Mouse (Mus musculus): ENCODE measurements around the gene Fam163a. TPM values are rescaled to one million over a fixed set of nuclear protein-coding genes. Genes with fewer than 3 reads are reported as not detected.

The Fam163a gene
- polyA plus RNA-seq, 1 experiment from 2014 or later = 1.8 TPM

DNA sequence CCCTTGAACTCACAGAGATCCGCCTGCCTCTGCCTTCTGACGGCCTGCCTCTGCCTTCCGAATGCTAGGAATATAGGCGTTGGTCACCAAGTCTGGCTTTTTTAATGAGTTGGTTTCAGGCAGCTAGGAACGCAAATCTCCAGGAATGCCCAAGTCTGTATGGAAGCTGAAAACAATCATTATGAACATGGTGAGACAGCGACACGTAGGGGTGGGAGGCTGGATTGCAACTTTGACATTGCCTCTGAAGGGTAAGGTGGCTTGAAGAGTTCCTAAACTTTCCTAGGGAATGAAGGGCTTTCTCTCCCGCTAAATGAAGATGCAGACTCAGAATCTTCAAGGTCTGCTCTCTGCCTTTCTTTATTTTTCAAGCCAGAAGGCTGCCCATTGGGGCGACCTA lies 93.7 kb downstream of the Fam163a start:
- H3K27ac ChIP-seq = no peak overlapping the region
- 68% methylated on average over 9 of the region's 9 CpGs for WGBS
- no peak for ATAC-seq (ENCODE audit: insufficient number of reproducible peaks, insufficient read depth, low FRiP score, low TSS enrichment)
- H3K36me3 ChIP-seq = no peaks in the 10 kb centered on the region
- H3K27me3 ChIP-seq = no peaks in the 10 kb centered on the region
- no peak overlapping the region for H3K9ac ChIP-seq
- no peak overlapping the region for H3K4me2 ChIP-seq (replicated peaks)
- H3K9me3 ChIP-seq = no peaks in the 10 kb centered on the region
- H3K4me3 ChIP-seq = no peak overlapping the region
- H3K4me1 ChIP-seq = 0 out of 2 replicates have a peak, but pooled peaks cover 12% of the 10 kb centered on the region

DNA sequence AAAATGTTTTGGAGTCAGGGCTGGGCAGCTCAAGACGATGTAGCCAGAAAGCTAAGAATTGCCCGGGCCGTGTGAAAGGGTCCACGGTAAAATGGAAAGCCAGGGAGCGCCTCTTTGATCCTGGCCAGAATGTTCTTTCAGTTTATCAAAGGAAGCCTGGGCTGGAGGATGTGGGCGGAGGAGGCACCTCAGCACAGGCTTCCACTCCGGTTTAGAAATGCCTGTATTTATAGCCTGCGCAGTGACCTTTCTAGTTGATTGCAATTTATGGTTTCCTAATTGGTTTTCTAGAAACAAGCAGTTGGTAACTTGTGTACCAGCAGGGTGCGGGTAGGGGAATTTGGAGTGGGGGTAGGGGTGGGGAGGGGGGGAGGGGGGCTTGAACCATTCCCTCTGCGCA lies 96.4 kb downstream of the Fam163a start:
- Histone ChIP-seq H3K4me2 (replicated peaks) (no peak overlapping the region), H3K4me3 (no peak overlapping the region), H3K27me3 (no peaks in the 10 kb centered on the region), H3K36me3 (no peaks in the 10 kb centered on the region), H3K27ac (no peak overlapping the region), H3K4me1 (0 out of 2 replicates have a peak, but pooled peaks cover 6% of the 10 kb centered on the region), H3K9me3 (0 out of 2 replicates have a peak, but pooled peaks cover 5% of the 10 kb centered on the region), H3K9ac (no peak overlapping the region)
- 60% methylated on average over 10 of the region's 10 CpGs for WGBS
- ATAC-seq (ENCODE audit: insufficient number of reproducible peaks, insufficient read depth, low FRiP score, low TSS enrichment) = no peak

DNA sequence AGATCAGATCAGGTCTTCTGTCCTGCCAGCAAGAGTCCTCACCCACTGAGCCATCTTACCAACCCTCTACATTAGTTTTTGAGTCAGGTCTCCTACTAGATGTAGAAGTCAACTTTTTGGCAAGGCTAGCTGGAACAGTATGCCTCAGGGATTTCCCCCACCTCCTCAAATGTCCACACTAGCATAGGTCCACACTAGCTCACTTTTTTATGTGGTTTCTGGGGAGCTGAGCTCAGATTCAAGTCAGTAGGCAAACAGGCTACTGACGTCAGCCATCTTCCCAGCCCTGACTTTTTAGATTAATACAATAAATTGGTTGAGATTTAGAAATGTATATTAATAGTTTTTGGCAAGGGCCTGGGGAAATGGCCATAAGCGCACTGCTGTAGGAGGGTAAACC lies 97.4 kb downstream of the Fam163a start:
- Histone ChIP-seq H3K27ac (no peak overlapping the region), H3K4me1 (0 out of 2 replicates have a peak, but pooled peaks cover 6% of the 10 kb centered on the region), H3K27me3 (no peaks in the 10 kb centered on the region), H3K4me2 (replicated peaks) (no peak overlapping the region), H3K4me3 (no peak overlapping the region), H3K9me3 (0 out of 2 replicates have a peak, but pooled peaks cover 5% of the 10 kb centered on the region), H3K9ac (no peak overlapping the region), H3K36me3 (no peaks in the 10 kb centered on the region)
- 83% methylated on average over 2 of the region's 2 CpGs for WGBS
- no peak for ATAC-seq (ENCODE audit: insufficient number of reproducible peaks, insufficient read depth, low FRiP score, low TSS enrichment)

DNA sequence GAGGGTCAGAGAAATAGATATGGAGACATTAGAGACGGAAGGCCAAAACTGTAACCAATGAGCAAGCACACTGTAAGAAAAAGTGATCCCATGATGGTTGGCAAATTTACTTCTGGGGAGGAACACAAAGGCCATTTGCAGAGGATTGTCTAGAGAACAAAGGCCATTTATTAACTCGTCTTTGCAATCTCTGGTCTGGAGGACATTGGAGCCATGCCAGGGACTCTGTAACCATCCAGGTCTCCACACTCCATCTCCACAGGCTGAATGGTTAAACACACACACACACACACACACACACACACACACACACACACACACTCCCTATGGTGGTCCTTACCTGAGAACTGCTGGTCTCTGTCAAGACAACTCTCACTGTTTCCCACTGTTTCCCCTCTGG lies 99.4 kb downstream of the Fam163a start:
- 77% methylated on average over 2 of the region's 2 CpGs for whole genome bisulfite sequencing
- Histone ChIP-seq H3K4me2 (replicated peaks) (no peak overlapping the region), H3K9ac (no peak overlapping the region), H3K27ac (no peak overlapping the region), H3K36me3 (no peaks in the 10 kb centered on the region), H3K27me3 (no peaks in the 10 kb centered on the region), H3K9me3 (0 out of 2 replicates have a peak, but pooled peaks cover 5% of the 10 kb centered on the region), H3K4me1 (no peaks in the 10 kb centered on the region), H3K4me3 (no peak overlapping the region)
- ATAC-seq (ENCODE audit: insufficient number of reproducible peaks, insufficient read depth, low FRiP score, low TSS enrichment) = no peak

DNA sequence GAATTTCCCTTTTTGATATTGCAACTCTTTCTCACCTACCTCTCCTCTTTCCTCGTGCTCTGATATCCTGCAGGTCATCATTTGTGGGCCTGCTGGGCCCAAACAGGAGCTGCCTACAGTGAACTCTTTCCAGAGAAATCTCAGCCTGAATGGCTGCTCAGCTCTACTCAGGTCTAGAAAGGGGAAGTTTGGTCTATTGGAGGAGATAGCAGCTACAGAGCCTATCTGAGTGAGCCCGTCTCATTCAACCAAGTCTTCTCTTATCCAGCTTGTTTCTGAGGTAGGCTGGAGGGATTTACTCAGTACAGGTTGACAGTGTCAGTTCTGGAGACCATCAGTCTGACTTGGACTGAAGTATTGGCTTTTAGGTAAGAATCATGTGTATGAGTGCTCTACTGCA lies 101.1 kb downstream of the Fam163a start:
- Histone ChIP-seq H3K4me1 (no peaks in the 10 kb centered on the region), H3K4me3 (no peak overlapping the region), H3K27ac (no peak overlapping the region), H3K4me2 (replicated peaks) (no peak overlapping the region), H3K27me3 (no peaks in the 10 kb centered on the region), H3K9ac (no peak overlapping the region), H3K36me3 (no peaks in the 10 kb centered on the region), H3K9me3 (0 out of 2 replicates have a peak, but pooled peaks cover 5% of the 10 kb centered on the region)
- WGBS = 99% methylated on average over 2 of the region's 2 CpGs
- no peak for ATAC-seq (ENCODE audit: insufficient number of reproducible peaks, insufficient read depth, low FRiP score, low TSS enrichment)

DNA sequence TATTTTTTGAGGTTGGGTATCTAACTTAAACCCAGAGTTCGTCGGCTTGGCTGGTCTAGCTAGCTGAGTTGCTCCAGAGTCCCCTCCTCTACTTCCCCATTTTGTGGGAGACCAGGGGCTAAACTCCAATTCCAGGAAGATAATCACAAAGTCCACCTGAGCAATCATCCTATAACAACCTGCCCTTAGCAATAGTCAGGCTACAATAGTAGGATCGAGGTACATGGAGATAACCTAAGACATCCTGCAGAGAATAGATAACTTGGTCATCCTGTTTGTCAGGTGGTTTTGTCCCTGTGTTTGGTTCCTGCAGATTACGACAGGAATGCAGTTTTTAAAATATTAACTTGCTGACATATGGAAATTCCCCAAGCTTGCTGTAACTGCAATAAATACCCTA lies 113.0 kb downstream of the Fam163a start:
- whole genome bisulfite sequencing = 82% methylated on average over 4 of the region's 4 CpGs
- Histone ChIP-seq H3K9ac (no peak overlapping the region), H3K4me1 (no peaks in the 10 kb centered on the region; the same call in 1 of the 2 replicates), H3K27me3 (no peaks in the 10 kb centered on the region), H3K36me3 (no peaks in the 10 kb centered on the region), H3K9me3 (no peaks in the 10 kb centered on the region), H3K4me3 (no peak overlapping the region), H3K4me2 (replicated peaks) (no peak overlapping the region), H3K27ac (no peak overlapping the region)
- no peak for ATAC-seq (ENCODE audit: insufficient number of reproducible peaks, insufficient read depth, low FRiP score, low TSS enrichment)

DNA sequence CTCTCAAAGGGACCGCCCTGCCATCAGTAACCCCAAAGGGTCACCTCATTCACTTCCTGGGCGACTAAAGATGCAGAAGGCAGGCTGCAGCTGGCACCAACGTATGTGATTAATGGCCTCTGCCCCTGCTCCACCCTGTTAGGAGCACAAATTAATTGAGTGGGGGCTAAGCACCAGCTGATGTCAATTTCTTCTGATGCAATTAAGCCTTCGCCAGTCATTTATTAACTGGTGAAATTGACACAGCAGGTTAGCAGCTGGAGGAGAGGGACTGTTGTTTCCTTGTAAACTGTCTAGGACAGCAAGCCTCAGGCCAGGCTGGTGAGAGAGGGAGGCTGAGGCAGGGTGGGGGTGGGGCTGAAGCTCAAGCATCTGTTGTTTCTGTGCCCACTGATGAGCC lies 114.8 kb downstream of the Fam163a start:
- ATAC-seq (ENCODE audit: insufficient number of reproducible peaks, insufficient read depth, low FRiP score, low TSS enrichment) = no peak
- H3K4me2 ChIP-seq (replicated peaks) = no peak overlapping the region
- 48% methylated on average over 4 of the region's 4 CpGs for WGBS
- H3K27ac ChIP-seq = no peak overlapping the region
- H3K4me3 ChIP-seq = no peak overlapping the region
- H3K9ac ChIP-seq = no peak overlapping the region
- no peaks in the 10 kb centered on the region; the same call in 1 of the 2 replicates for H3K4me1 ChIP-seq
- no peaks in the 10 kb centered on the region for H3K27me3 ChIP-seq
- no peaks in the 10 kb centered on the region for H3K36me3 ChIP-seq
- H3K9me3 ChIP-seq = no peaks in the 10 kb centered on the region

DNA sequence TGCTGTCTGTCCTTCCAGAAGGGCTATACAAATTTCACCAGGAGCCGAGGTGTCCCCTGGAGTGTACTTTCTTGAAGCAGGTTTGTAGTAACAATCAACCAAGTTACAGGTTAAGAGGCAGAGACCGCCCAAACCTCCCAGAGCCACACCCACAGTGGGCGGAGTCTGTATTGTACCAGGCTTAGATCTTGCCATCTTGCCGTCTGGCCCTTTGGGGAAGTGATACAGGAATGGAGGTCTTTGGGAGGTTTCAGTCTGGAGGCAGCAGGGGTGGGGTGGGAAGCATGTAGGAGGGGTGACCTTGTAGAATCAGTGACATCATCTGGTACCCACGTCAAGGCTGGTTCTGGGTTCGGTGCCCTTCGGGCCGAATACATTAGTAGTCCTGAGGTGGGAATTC lies 115.3 kb downstream of the Fam163a start:
- H3K9me3 ChIP-seq = no peaks in the 10 kb centered on the region
- H3K27ac ChIP-seq = no peak overlapping the region
- H3K36me3 ChIP-seq = no peaks in the 10 kb centered on the region
- H3K4me1 ChIP-seq = no peaks in the 10 kb centered on the region; the same call in 1 of the 2 replicates
- 75% methylated on average over 8 of the region's 8 CpGs for WGBS
- no peaks in the 10 kb centered on the region for H3K27me3 ChIP-seq
- no peak overlapping the region for H3K4me3 ChIP-seq
- no peak overlapping the region for H3K4me2 ChIP-seq (replicated peaks)
- ATAC-seq (ENCODE audit: insufficient number of reproducible peaks, insufficient read depth, low FRiP score, low TSS enrichment) = 0 out of 2 replicates have a peak, but pooled peaks have one; percentile 19
- H3K9ac ChIP-seq = no peak overlapping the region

DNA sequence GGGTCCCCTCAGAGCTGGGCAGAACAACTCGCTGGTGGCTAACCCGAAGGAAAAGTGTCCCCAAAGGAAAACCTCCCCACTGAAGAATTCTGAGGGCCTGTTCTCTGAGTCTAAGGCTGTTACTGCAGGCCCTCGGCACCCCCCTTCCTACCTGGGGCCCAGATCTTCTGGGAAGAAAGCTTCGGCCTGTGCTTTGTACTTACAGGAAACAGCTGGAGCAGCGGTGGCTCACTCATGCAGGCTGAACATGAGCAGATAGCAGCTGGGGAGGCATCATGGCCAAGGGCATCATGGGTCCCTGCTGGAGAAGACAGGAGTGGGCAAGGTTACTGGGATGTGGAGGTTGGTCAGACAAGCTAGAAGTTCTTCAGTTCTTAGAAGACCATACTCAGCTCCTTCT lies 117.2 kb downstream of the Fam163a start:
- ATAC-seq (ENCODE audit: insufficient number of reproducible peaks, insufficient read depth, low FRiP score, low TSS enrichment) = no peak
- Histone ChIP-seq H3K4me3 (no peak overlapping the region), H3K36me3 (no peaks in the 10 kb centered on the region), H3K9ac (no peak overlapping the region), H3K4me1 (no peaks in the 10 kb centered on the region; the same call in 1 of the 2 replicates), H3K4me2 (replicated peaks) (no peak overlapping the region), H3K27ac (no peak overlapping the region), H3K9me3 (no peaks in the 10 kb centered on the region), H3K27me3 (no peaks in the 10 kb centered on the region)
- WGBS = 72% methylated on average over 5 of the region's 5 CpGs

DNA sequence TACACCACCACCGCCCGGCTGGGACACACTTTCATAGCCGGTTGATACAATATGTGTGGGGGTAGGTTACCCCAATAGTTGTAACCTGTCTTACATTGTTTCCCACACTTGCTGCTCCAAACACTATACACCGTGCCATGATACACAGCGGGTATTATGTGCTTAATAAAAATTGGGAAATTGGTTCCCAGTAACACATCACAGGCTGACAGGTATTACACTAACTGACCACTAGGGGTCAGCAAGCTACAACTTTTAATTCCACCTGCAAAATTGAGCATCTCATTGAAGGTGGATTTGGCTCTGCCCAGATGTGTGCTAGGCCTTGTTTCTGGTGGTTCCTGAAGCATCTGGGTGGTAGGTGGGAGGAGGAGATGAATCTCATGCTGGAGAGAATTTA lies 119.1 kb downstream of the Fam163a start:
- 60% methylated on average over 5 of the region's 5 CpGs for WGBS
- Histone ChIP-seq H3K4me1 (no peaks in the 10 kb centered on the region; the same call in 1 of the 2 replicates), H3K27ac (no peak overlapping the region), H3K27me3 (no peaks in the 10 kb centered on the region), H3K9me3 (no peaks in the 10 kb centered on the region), H3K4me3 (no peak overlapping the region), H3K4me2 (replicated peaks) (no peak overlapping the region), H3K36me3 (no peaks in the 10 kb centered on the region), H3K9ac (no peak overlapping the region)
- no peak for ATAC-seq (ENCODE audit: insufficient number of reproducible peaks, insufficient read depth, low FRiP score, low TSS enrichment)

DNA sequence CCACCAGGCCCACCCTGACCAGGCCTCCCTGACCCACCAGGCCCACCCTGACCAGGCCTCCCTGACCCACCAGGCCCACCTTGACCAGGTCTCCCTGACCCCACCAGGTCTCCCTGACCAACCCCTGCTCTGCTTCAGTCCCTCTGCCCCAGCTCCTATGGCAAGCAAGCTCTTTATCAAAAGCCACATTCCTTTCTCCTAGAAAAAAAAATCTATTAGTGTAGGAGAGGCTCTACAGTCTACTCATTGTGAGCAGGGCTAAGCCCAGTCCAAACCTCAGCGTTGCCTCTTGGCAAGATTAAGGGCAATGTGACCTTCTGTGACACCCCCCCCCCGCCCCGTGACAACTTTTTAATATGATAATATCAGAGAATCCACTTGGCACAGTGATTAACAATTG lies 120.2 kb downstream of the Fam163a start:
- WGBS = 70% methylated on average over 3 of the region's 3 CpGs
- H3K27me3 ChIP-seq = no peaks in the 10 kb centered on the region
- H3K4me1 ChIP-seq = no peaks in the 10 kb centered on the region
- H3K4me3 ChIP-seq = no peak overlapping the region
- H3K9ac ChIP-seq = no peak overlapping the region
- no peaks in the 10 kb centered on the region for H3K9me3 ChIP-seq
- H3K4me2 ChIP-seq (replicated peaks) = no peak overlapping the region
- H3K36me3 ChIP-seq = no peaks in the 10 kb centered on the region
- H3K27ac ChIP-seq = no peak overlapping the region
- ATAC-seq (ENCODE audit: insufficient number of reproducible peaks, insufficient read depth, low FRiP score, low TSS enrichment) = no peak

DNA sequence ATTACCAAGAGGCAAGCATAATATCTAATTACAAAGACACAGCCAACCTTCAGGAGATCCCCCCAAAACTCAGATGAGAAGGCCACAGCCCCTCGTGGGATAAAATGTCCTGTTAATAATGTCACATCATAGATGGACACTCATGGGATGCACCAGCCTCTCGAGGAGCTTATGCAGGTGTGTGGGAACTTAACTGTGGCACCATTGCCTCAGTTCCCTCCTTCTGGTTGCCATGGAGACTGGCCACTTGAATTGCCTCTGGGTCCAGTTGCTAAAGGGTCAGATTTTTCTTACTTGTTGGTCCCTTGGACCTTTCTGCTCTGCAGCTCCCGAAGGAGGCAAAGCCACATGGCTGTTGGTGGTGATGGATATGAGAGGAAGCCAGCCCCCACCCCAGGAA lies 127.2 kb downstream of the Fam163a start:
- Histone ChIP-seq H3K4me1 (0 out of 2 replicates have a peak, but pooled peaks cover 8% of the 10 kb centered on the region), H3K9ac (no peak overlapping the region), H3K27me3 (no peaks in the 10 kb centered on the region), H3K4me2 (replicated peaks) (no peak overlapping the region), H3K9me3 (no peaks in the 10 kb centered on the region), H3K4me3 (no peak overlapping the region), H3K36me3 (no peaks in the 10 kb centered on the region), H3K27ac (no peak overlapping the region)
- WGBS = 56% methylated on average over 3 of the region's 3 CpGs
- ATAC-seq (ENCODE audit: insufficient number of reproducible peaks, insufficient read depth, low FRiP score, low TSS enrichment) = no peak

DNA sequence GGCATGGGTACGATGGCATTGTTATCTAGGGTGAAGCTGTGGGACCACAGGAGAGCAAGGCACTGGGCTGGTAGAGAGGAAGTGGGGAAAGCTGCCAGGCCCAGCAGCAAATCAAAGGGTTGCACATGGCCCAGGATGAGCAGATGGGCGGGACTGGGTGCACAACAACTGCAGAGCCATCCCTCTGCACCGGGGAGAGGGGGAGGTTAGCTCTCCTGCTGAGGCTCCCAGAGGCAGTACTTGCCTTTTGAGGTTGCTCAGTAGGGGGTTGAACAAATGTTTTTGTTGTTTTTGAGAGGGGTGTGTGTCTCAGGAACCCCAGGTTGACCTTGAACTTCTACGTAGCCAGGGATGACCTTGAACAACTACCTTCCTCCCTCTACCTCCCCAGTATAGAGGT lies 128.4 kb downstream of the Fam163a start:
- H3K9ac ChIP-seq = no peak overlapping the region
- H3K4me2 ChIP-seq (replicated peaks) = no peak overlapping the region
- H3K4me3 ChIP-seq = no peak overlapping the region
- no peaks in the 10 kb centered on the region for H3K36me3 ChIP-seq
- ATAC-seq (ENCODE audit: insufficient number of reproducible peaks, insufficient read depth, low FRiP score, low TSS enrichment) = no peak
- H3K27me3 ChIP-seq = no peaks in the 10 kb centered on the region
- no peak overlapping the region for H3K27ac ChIP-seq
- H3K9me3 ChIP-seq = no peaks in the 10 kb centered on the region
- 0 out of 2 replicates have a peak, but pooled peaks cover 8% of the 10 kb centered on the region for H3K4me1 ChIP-seq
- WGBS = 55% methylated on average over 4 of the region's 4 CpGs

Data from embryonic facial prominence, embryonic 12.5 days (tissue).